Mouse (Mus musculus) hindbrain, embryonic 12.5 days (tissue): ENCODE measurements around the gene Dusp8. TPM values are rescaled to one million over a fixed set of nuclear protein-coding genes. Genes with fewer than 3 reads are reported as not detected.
A peak's percentile ranks its signal among the peaks of the same experiment; 100 is the strongest.
"Not testable (repeated sequence)": the region's sequence is repeated elsewhere in the genome, so short reads cannot be mapped to it uniquely, and the experiment has no call there.

Experiments used
- ATAC-seq: fragments of 200-750 bp; cut with Nextera tagmentation; 2 replicates; pipeline ENCODE4 v1.8.0; 2017; ENCODE audit warnings: moderate TSS enrichment; ENCODE audit not compliant: low FRiP score
- H3K27ac ChIP-seq: fragments of 300-500 bp; sonication (generic); 2 replicates; pipeline ENCODE4 v1.5.1; 2016; ENCODE audit warnings: mild to moderate bottlenecking
- H3K27me3 ChIP-seq: fragments of 300-500 bp; sonication (generic); 2 replicates; pipeline ENCODE4 v1.6.1; 2016; ENCODE audit warnings: mild to moderate bottlenecking
- H3K36me3 ChIP-seq: fragments of 300-500 bp; sonication (generic); 2 replicates; pipeline ENCODE4 v1.6.1; 2016; ENCODE audit warnings: mild to moderate bottlenecking
- H3K4me1 ChIP-seq: fragments of 300-500 bp; sonication (generic); 2 replicates; pipeline ENCODE4 v1.6.1; 2016
- H3K4me2 ChIP-seq: fragments of 300-500 bp; sonication (generic); replicated peaks from 2 replicates; pipeline ENCODE4 v1.6.1; 2016; ENCODE audit warnings: mild to moderate bottlenecking
- H3K4me3 ChIP-seq: fragments of 300-500 bp; sonication (generic); 2 replicates; pipeline ENCODE4 v1.5.1; 2016; ENCODE audit warnings: mild to moderate bottlenecking
- H3K9ac ChIP-seq: fragments of 300-500 bp; sonication (generic); 2 replicates; pipeline ENCODE4 v1.6.1; 2016; ENCODE audit warnings: mild to moderate bottlenecking, moderate library complexity
- H3K9me3 ChIP-seq: fragments of 300-500 bp; sonication (generic); replicated peaks from 2 replicates; pipeline ENCODE4 v1.6.1; 2016; ENCODE audit warnings: mild to moderate bottlenecking
- WGBS: fragments of 180-500 bp; shearing (Covaris S2); methylation state at CpG from one replicate; pipeline ENCODE4 v1.1.7; 2016; 5-methylcytosine and 5-hydroxymethylcytosine counted together
- polyA plus RNA-seq: library from polyadenylated mRNA; unstranded; fragments of >200 nt; fragmentation: Nextera tagmentation; extraction: Ambion mirVana; gene quantifications from 2 replicates; pipeline ENCODE4 v1.2.1, GENCODE M21; 2016

Gene Dusp8
- polyA plus RNA-seq, result 49.1 and 53.8 TPM in 2 replicates

- H3K27ac ChIP-seq, result peak within 1 kb of the TSS; percentile 92
- H3K4me3 ChIP-seq, result peak within 1 kb of the TSS; percentile 86
- no peaks in the 10 kb centered on the region for H3K9me3 ChIP-seq
- peak within 1 kb of the TSS; percentile 84 for H3K4me2 ChIP-seq
- under 1% methylated on average over 56 of the region's 63 CpGs for WGBS
- H3K4me1 ChIP-seq, result peaks cover 50% of the 10 kb centered on the region
- peak within 1 kb of the TSS; percentile 92 for H3K9ac ChIP-seq
- H3K27me3 ChIP-seq, result peaks cover 37% of the 10 kb centered on the region
- no peaks in the 10 kb centered on the region for H3K36me3 ChIP-seq
- peak; percentile 78 for ATAC-seq
Measured at GRCm38 (mm10) chr7:142095183-142095931, at the start of gene Dusp8. Gene Dusp8 (minus strand): TSS chr7:142095843.

DNA sequence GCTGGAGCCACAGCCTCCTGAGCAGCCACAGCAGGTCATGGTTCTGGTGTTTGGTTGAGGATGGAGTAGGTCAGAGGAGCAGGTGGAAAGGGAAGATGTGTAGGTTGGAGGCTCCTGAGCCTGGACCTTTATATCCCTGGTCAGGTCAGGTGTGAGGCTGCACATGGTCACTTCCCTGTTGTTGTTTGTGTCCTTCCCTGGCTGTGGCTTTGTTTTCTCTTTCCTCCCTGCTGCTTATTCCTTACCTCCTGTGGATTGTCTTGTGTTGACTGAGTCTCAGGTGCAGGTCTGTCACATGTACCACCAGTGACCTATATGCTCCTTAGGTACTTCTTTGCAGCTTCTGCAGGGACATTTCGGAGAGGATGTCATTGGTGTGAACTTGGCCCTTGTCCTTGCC, 48.9 kb upstream of the Dusp8 start, which contains the start of gene Gm45337:
Gene Gm45337, minus strand, starts transcription at position 101 of the 400 bp plus-strand sequence.
- no peak within 1 kb of the TSS for H3K9ac ChIP-seq
- no peaks in the 10 kb centered on the region for H3K36me3 ChIP-seq
- no peaks in the 10 kb centered on the region for H3K4me1 ChIP-seq
- no peak within 1 kb of the TSS for H3K4me2 ChIP-seq
- no peak within 1 kb of the TSS for H3K4me3 ChIP-seq
- 75% methylated on average over 1 of the region's 1 CpGs for WGBS
- H3K9me3 ChIP-seq, result no peaks in the 10 kb centered on the region
- no peak for ATAC-seq
- H3K27me3 ChIP-seq, result no peaks in the 10 kb centered on the region
- H3K27ac ChIP-seq, result no peak within 1 kb of the TSS

DNA sequence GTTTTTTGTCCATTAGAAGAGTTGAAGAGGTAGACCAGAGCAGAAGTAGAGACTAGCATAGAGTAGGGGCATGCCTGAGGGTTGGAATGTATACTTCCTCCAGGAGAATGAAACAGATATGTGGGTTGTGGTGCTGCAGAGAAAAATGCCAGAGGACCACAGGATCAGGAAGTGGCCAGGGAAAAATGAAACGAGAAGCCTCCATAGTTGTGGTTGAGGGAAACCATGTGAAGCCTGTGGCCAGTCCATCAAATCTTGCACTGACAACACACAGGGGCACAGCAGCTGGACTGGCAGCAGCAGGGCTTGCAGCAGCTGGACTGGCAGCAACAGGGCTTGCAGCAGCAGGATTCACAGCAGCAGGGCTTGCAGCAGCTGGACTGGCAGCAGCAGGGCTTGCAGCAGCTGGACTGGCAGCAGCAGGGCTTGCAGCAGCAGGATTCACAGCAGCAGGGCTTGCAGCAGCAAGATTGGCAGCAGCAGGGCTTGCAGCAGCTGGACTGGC, 47.9 kb upstream of the Dusp8 start:
- H3K27ac ChIP-seq, H3K9me3 ChIP-seq, H3K4me1 ChIP-seq, H3K9ac ChIP-seq, H3K36me3 ChIP-seq, H3K27me3 ChIP-seq, H3K4me3 ChIP-seq, H3K4me2 ChIP-seq, ATAC-seq: not testable (repeated sequence)
- WGBS, result 50% methylated on average over 1 of the region's 1 CpGs

GRCm38 (mm10) chr7:142140696-142141095, 45.1 kb upstream of the Dusp8 start:
- Histone ChIP-seq H3K27me3 (no peaks in the 10 kb centered on the region), H3K36me3 (no peaks in the 10 kb centered on the region), H3K4me1 (no peaks in the 10 kb centered on the region), H3K9ac (no peak overlapping the region), H3K4me3 (no peak overlapping the region), H3K9me3 (no peaks in the 10 kb centered on the region), H3K4me2 (no peak overlapping the region), H3K27ac (no peak overlapping the region)
- 51% methylated on average over 1 of the region's 1 CpGs for WGBS
- no peak for ATAC-seq

DNA sequence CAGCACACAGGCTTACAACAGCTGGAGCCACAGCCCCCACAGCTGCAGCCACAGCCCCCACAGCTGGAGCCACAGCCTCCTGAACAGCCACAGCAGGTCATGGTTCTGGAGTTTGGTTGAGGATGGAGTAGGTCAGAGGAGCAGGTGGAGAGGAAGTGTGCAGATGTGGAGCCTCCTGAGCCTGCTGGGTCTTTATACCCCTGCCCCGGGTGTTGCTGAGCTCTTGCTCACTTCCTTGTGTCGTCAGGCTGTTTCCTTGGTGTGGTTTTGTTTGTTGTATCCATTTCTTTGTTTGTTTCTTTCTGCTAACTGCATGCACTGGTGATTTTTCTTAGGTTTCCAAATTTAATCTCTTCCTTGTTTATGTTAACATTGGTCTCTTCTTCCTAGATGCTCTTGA, 40.3 kb upstream of the Dusp8 start, which contains the start of gene Gm39115:
Gene Gm39115, minus strand, starts transcription at position 101 of the 400 bp plus-strand sequence.
- ATAC-seq, H3K27ac ChIP-seq, H3K27me3 ChIP-seq, H3K9me3 ChIP-seq, H3K36me3 ChIP-seq, H3K9ac ChIP-seq, H3K4me2 ChIP-seq, H3K4me3 ChIP-seq, H3K4me1 ChIP-seq: not testable (repeated sequence)
- WGBS, result 39% methylated on average over 2 of the region's 2 CpGs

GRCm38 (mm10) chr7:142134206-142134995, 38.8 kb upstream of the Dusp8 start:
- H3K4me3 ChIP-seq, result no peak overlapping the region
- WGBS, result 59% methylated on average over 4 of the region's 4 CpGs
- H3K27me3 ChIP-seq, result 0 out of 2 replicates have a peak, but pooled peaks cover 2% of the 10 kb centered on the region
- no peak for ATAC-seq
- no peak overlapping the region for H3K4me2 ChIP-seq
- H3K27ac ChIP-seq, result no peak overlapping the region
- H3K9me3 ChIP-seq, result no peaks in the 10 kb centered on the region
- H3K4me1 ChIP-seq, result no peaks in the 10 kb centered on the region
- H3K9ac ChIP-seq, result no peak overlapping the region
- H3K36me3 ChIP-seq, result no peaks in the 10 kb centered on the region

DNA sequence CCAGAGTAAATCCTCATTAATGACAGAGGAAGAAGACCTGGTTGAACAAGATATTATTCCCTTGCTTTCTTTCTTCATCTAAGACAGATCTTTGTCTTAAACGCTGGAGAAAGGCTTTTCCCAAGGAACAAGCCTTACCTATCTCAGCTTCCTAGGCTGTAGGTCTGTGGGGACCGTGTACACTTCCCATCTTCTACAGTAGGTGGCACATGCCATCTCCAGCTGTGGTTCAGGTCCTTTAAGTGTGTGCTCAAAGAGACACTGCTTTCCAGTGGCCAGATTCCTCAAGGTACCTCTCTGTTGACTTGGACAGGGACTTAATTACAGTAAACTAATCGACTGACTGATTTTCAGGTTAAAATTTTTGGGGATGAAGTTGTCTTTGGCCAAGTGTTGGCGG, 33.2 kb upstream of the Dusp8 start:
- no peak overlapping the region for H3K27ac ChIP-seq
- H3K4me1 ChIP-seq, result no peaks in the 10 kb centered on the region
- no peaks in the 10 kb centered on the region for H3K36me3 ChIP-seq
- H3K4me2 ChIP-seq, result no peak overlapping the region
- no peak overlapping the region for H3K4me3 ChIP-seq
- H3K9ac ChIP-seq, result no peak overlapping the region
- WGBS, result 73% methylated on average over 4 of the region's 4 CpGs
- ATAC-seq, result no peak
- no peaks in the 10 kb centered on the region for H3K9me3 ChIP-seq
- 0 out of 2 replicates have a peak, but pooled peaks cover 2% of the 10 kb centered on the region for H3K27me3 ChIP-seq

- not testable (repeated sequence) for H3K27me3 ChIP-seq, H3K36me3 ChIP-seq, H3K9ac ChIP-seq, ATAC-seq, H3K4me3 ChIP-seq, H3K4me1 ChIP-seq, H3K4me2 ChIP-seq, H3K9me3 ChIP-seq, H3K27ac ChIP-seq
- WGBS, result 90% methylated on average over 1 of the region's 1 CpGs
Measured at GRCm38 (mm10) chr7:142120629-142121028, 25.0 kb upstream of the Dusp8 start, which contains the start of gene Gm45618. Gene Gm45618 (minus strand): TSS chr7:142120729.

DNA sequence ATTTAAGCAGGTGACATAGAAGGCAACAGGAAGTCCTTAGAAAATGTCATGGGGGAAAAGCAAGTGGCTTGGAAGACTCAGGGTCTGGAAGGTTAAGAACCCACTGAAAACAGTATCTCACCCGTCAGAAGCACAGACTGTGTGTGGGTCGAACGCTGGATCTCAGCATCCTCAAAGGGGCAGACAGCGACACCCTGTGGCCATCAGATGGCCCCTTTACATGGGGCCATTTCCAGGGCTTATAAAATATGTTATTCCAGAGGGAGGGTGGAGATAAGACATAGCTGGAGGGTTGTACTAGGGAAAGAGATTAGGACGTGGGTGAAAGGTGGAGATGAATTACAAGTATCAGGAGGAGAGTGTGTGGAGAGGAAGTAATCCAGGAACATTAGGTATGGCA, 24.0 kb upstream of the Dusp8 start:
- H3K4me2 ChIP-seq, result no peak overlapping the region
- H3K27me3 ChIP-seq, result no peaks in the 10 kb centered on the region
- no peaks in the 10 kb centered on the region for H3K36me3 ChIP-seq
- no peak for ATAC-seq
- H3K9ac ChIP-seq, result no peak overlapping the region
- H3K4me1 ChIP-seq, result no peaks in the 10 kb centered on the region
- no peaks in the 10 kb centered on the region for H3K9me3 ChIP-seq
- no peak overlapping the region for H3K27ac ChIP-seq
- 27% methylated on average over 5 of the region's 5 CpGs for WGBS
- H3K4me3 ChIP-seq, result no peak overlapping the region

GRCm38 (mm10) chr7:142104747-142105146, 9.1 kb upstream of the Dusp8 start:
- H3K9me3 ChIP-seq, result no peaks in the 10 kb centered on the region
- no peak overlapping the region for H3K4me3 ChIP-seq
- H3K36me3 ChIP-seq, result no peaks in the 10 kb centered on the region
- ATAC-seq, result no peak
- no peak overlapping the region for H3K9ac ChIP-seq
- no peaks in the 10 kb centered on the region; the same call in 1 of the 2 replicates for H3K4me1 ChIP-seq
- WGBS, result 59% methylated on average over 5 of the region's 5 CpGs
- no peaks in the 10 kb centered on the region for H3K27me3 ChIP-seq
- H3K4me2 ChIP-seq, result no peak overlapping the region
- no peak overlapping the region for H3K27ac ChIP-seq

GRCm38 (mm10) chr7:142097776-142098175, 2.1 kb upstream of the Dusp8 start:
- no peaks in the 10 kb centered on the region for H3K9me3 ChIP-seq
- WGBS, result 9% methylated on average over 9 of the region's 9 CpGs
- peaks cover 34% of the 10 kb centered on the region for H3K27me3 ChIP-seq
- peak; percentile 51 for ATAC-seq
- no peaks in the 10 kb centered on the region for H3K36me3 ChIP-seq
- no peak overlapping the region for H3K27ac ChIP-seq
- H3K4me2 ChIP-seq, result no peak overlapping the region
- H3K9ac ChIP-seq, result no peak overlapping the region
- H3K4me1 ChIP-seq, result peaks cover 26% of the 10 kb centered on the region
- H3K4me3 ChIP-seq, result no peak overlapping the region

DNA sequence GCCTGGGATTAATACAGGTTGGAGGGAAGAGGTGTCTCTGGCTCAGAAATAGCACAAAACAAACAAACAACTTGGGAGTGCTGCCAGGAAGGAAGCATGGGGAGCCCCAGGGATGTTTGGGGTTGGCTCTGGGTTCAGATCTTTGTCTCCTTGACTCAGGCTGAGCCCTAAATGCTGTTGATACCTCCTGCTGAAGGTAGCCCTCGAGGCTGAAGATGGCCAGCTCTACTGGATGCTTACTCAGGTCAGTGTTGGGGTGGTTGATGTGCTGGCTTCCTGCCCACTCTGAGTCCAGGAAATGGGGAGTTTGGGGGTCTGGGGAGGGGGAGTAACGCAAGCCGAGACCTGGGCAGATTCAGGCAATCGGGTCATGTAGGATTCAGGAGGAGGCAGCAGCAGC, 1.1 kb upstream of the Dusp8 start:
- Histone ChIP-seq H3K9ac (no peak overlapping the region), H3K4me2 (no peak overlapping the region)

More for the DNA sequence above, 1.1 kb upstream of the Dusp8 start:
- 70% methylated on average over 4 of the region's 4 CpGs for WGBS
- no peak overlapping the region for H3K27ac ChIP-seq
- peaks cover 37% of the 10 kb centered on the region for H3K4me1 ChIP-seq
- H3K36me3 ChIP-seq, result no peaks in the 10 kb centered on the region
- H3K27me3 ChIP-seq, result peaks cover 37% of the 10 kb centered on the region
- no peak overlapping the region for H3K4me3 ChIP-seq
- no peaks in the 10 kb centered on the region for H3K9me3 ChIP-seq
- ATAC-seq, result no peak
